Mouse (Mus musculus): ENCODE data around the gene Inhbb.

Inhbb gene

GRCm38 (mm10) chr1:119386306-119386705 is 35.7 kb downstream of the Inhbb start:
- DNase-seq (ENCODE audit: low read depth in 2 of 2, low spot score in 2 of 2): no peak

GRCm38 (mm10) chr1:119383916-119384315 is 38.1 kb downstream of the Inhbb start:
- no peak for DNase-seq (ENCODE audit: low read depth in 2 of 2, low spot score in 2 of 2)

GRCm38 (mm10) chr1:119380609-119381008 is 41.4 kb downstream of the Inhbb start:
- no peak for DNase-seq (ENCODE audit: low read depth in 2 of 2, low spot score in 2 of 2)

GRCm38 (mm10) chr1:119375376-119375775 is 46.7 kb downstream of the Inhbb start:
- DNase-seq (ENCODE audit: low read depth in 2 of 2, low spot score in 2 of 2): no peak

GRCm38 (mm10) chr1:119367546-119367945 is 54.5 kb downstream of the Inhbb start:
- DNase-seq (ENCODE audit: low read depth in 2 of 2, low spot score in 2 of 2): no peak

- no peak for DNase-seq (ENCODE audit: low read depth in 2 of 2, low spot score in 2 of 2)
Measured at GRCm38 (mm10) chr1:119366315-119366714, 55.7 kb downstream of the Inhbb start.

Data from CD8-positive naive resting alpha-beta T cell, adult 2 months (primary cell).